Mouse (Mus musculus): ENCODE results near the gene Gsap.

DNA sequence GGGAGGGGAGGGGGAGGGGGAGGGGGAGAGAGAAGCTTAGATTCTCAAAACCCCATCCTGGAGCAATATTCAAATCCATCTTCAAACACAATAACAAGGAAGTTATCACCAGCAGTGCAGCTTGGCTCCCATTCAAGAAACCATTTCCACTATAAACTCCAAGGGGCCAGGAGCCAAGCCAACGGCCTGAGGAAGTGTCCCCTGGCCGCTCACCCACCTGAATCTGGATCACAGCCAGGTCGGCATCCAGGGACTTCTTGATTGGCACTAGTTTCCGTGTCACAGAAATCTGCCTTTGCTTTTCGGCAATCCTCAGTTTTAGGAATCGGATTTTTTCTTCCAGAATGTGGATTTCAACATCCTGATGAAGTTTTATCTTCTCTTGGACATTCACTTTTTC, 115.0 kb downstream of the Gsap start:
- TF ChIP-seq GATA1 (IDR thresholded peaks at IDR 0.05; ENCODE audit: borderline replicate concordance, low read length) (no peak), FLI1 (IDR thresholded peaks at IDR 0.05; ENCODE audit: low read length) (no peak)

All from megakaryocyte, embryonic 14.5 days (primary cell).